28 mouse cellular contexts compared by ENCODE assay signal in the genomic region with DNA sequence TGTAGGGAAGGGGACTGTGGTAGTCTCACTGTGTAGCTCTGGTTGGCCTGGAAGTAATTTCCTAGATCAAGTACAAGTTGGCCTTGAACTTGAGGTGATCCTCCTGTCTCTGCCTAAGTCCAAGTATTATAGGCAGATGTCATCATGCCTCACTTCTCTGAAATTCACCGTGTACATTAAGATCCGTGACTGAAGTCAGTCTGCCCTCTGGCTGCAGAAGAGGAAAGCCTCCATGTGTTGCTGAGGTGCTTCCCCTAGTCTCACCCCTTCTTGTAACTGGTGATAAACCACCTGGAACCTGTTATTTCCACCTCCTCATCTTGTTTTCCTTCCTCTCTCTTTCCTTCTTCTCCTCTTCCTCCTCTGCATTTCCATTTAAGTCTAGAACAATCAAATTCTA. TPM values are rescaled to one million over a fixed set of nuclear protein-coding genes. Genes with fewer than 3 reads are reported as not detected.
A peak's percentile ranks its signal among the peaks of the same experiment; 100 is the strongest.
DNase-seq lines count a peak whose midpoint lies in the region; ATAC-seq and TF ChIP-seq lines count a peak whose summit lies in the region.
"Had no signal": no experiment of that assay in that cellular context is flagged by ENCODE, and none has a peak within 500 bp of the region (broad histone marks: within the 10 kb centered on the region; RNA-seq: fewer than 3 reads in every experiment).

No protein-coding gene starts in this region.

- H3K27ac ChIP-seq in liver, embryonic 14.5 days: no peak overlapping the region
- H3K27ac ChIP-seq in liver, embryonic 12.5 days: no peak overlapping the region
- no peak overlapping the region for H3K27ac ChIP-seq in MEL (ENCODE audit: control insufficient read depth, low read depth, low read length)
- H3K27ac ChIP-seq in forebrain, embryonic 13.5 days: no peak overlapping the region
- H3K27ac ChIP-seq in forebrain, postnatal 0 days (ENCODE audit: low read depth, low read length): no peak overlapping the region
- H3K27ac ChIP-seq: hindbrain, embryonic 14.5 days; kidney, postnatal 0 days; limb, embryonic 15.5 days; midbrain, embryonic 10.5 days; neural tube, embryonic 12.5 days had no signal

- no peak overlapping the region for H3K4me3 ChIP-seq in liver, embryonic 14.5 days (ENCODE audit: insufficient read depth in 1 of 2, low read depth in 2 of 2, low read length in 2 of 2)
- H3K4me3 ChIP-seq in liver, embryonic 12.5 days: no peak overlapping the region
- no peak overlapping the region for H3K4me3 ChIP-seq in MEL (ENCODE audit: control insufficient read depth in 1 of 2, insufficient read depth in 1 of 2, low read depth in 2 of 2, low read length in 2 of 2)
- H3K4me3 ChIP-seq in forebrain, embryonic 13.5 days: no peak overlapping the region
- H3K4me3 ChIP-seq in forebrain, postnatal 0 days (ENCODE audit: low read depth, low read length): no peak overlapping the region
- H3K4me3 ChIP-seq: heart, embryonic 12.5 days; limb, embryonic 15.5 days; midbrain, embryonic 10.5 days; neural tube, embryonic 12.5 days had no signal

- H3K4me1 ChIP-seq in liver, embryonic 14.5 days (replicated peaks; ENCODE audit: control insufficient read depth in 2 of 2, insufficient read depth in 2 of 2, low read length in 1 of 2): no peaks in the 10 kb centered on the region
- H3K4me1 ChIP-seq in liver, embryonic 12.5 days: no peaks in the 10 kb centered on the region
- peaks cover 0 to 11% of the 10 kb centered on the region in 2 experiments; a peak in 3 of 4 replicates for H3K4me1 ChIP-seq in MEL (ENCODE audit: control insufficient read depth in 1 of 2, insufficient read depth in 2 of 2, low read length in 2 of 2)
- no peaks in the 10 kb centered on the region for H3K4me1 ChIP-seq in forebrain, embryonic 13.5 days
- H3K4me1 ChIP-seq in forebrain, postnatal 0 days (ENCODE audit: insufficient read depth): no peaks in the 10 kb centered on the region
- H3K4me1 ChIP-seq: heart, embryonic 12.5 days; limb, embryonic 15.5 days; midbrain, embryonic 10.5 days; neural tube, embryonic 12.5 days had no signal

- no peaks in the 10 kb centered on the region for H3K27me3 ChIP-seq in liver, embryonic 14.5 days (ENCODE audit: control insufficient read depth, insufficient read depth, low read length)
- H3K27me3 ChIP-seq in liver, embryonic 12.5 days (replicated peaks): peaks cover 16% of the 10 kb centered on the region; the same call in 1 of the 2 replicates
- no peaks in the 10 kb centered on the region for H3K27me3 ChIP-seq in MEL (ENCODE audit: control insufficient read depth in 1 of 2, insufficient read depth in 2 of 2, low read length in 2 of 2)
- peaks cover 3% of the 10 kb centered on the region; the same call in 1 of the 2 replicates for H3K27me3 ChIP-seq in forebrain, embryonic 13.5 days
- H3K27me3 ChIP-seq in forebrain, postnatal 0 days (ENCODE audit: insufficient read depth, low read length): no peaks in the 10 kb centered on the region
- H3K27me3 ChIP-seq: neural tube, embryonic 12.5 days had no signal

- H3K4me2 ChIP-seq in liver, embryonic 14.5 days (ENCODE audit: low read depth): no peak overlapping the region
- no peak overlapping the region for H3K4me2 ChIP-seq in liver, embryonic 12.5 days
- H3K4me2 ChIP-seq in forebrain, embryonic 13.5 days: no peak overlapping the region
- H3K4me2 ChIP-seq in forebrain, postnatal 0 days (ENCODE audit: low read depth): no peak overlapping the region
- H3K4me2 ChIP-seq: heart, embryonic 12.5 days; hindbrain, embryonic 14.5 days; limb, embryonic 15.5 days; lung, embryonic 14.5 days; neural tube, embryonic 12.5 days had no signal

- no peaks in the 10 kb centered on the region for H3K9me3 ChIP-seq in liver, embryonic 14.5 days (ENCODE audit: control insufficient read depth, low read length)
- no peaks in the 10 kb centered on the region for H3K9me3 ChIP-seq in liver, embryonic 12.5 days (replicated peaks)
- no peaks in the 10 kb centered on the region for H3K9me3 ChIP-seq in MEL (replicated peaks; ENCODE audit: insufficient read depth, low read length)
- H3K9me3 ChIP-seq in forebrain, embryonic 13.5 days (replicated peaks): no peaks in the 10 kb centered on the region
- no peaks in the 10 kb centered on the region for H3K9me3 ChIP-seq in forebrain, postnatal 0 days (ENCODE audit: low read length)
- H3K9me3 ChIP-seq: G1E; limb, embryonic 15.5 days; midbrain, embryonic 10.5 days had no signal

- peak; percentile 12; the same call in 1 of the 2 replicates for TF ChIP-seq CTCF in liver, embryonic 14.5 days (IDR thresholded peaks at IDR 0.05; ENCODE audit: low read depth)
- TF ChIP-seq CTCF in MEL (IDR thresholded peaks at IDR 0.05 in 2 of 3, conservative IDR thresholded peaks at IDR 0.05 in 1 of 3; ENCODE audit: control insufficient read depth in 1 of 3, insufficient read depth in 1 of 3, low read depth in 2 of 3, low read length in 3 of 3, poor library complexity in 1 of 3, severe bottlenecking in 1 of 3): 0 out of 6 replicates have a peak, but pooled peaks of 1 of the 3 experiments have one; percentile 1
- TF ChIP-seq CTCF in forebrain, postnatal 0 days (IDR thresholded peaks at IDR 0.05; ENCODE audit: low read depth): no peak

- TF ChIP-seq RAD21 in MEL (IDR thresholded peaks at IDR 0.05; ENCODE audit: low read depth, low read length): no peak; the same call in none of the 2 replicates

- no peak overlapping the region for H3K9ac ChIP-seq in liver, embryonic 14.5 days (replicated peaks)
- H3K9ac ChIP-seq in liver, embryonic 12.5 days: no peak overlapping the region
- H3K9ac ChIP-seq in MEL (ENCODE audit: control insufficient read depth, low read depth, low read length, poor library complexity, severe bottlenecking): no peak overlapping the region
- H3K9ac ChIP-seq in forebrain, embryonic 13.5 days: no peak overlapping the region
- no peak overlapping the region for H3K9ac ChIP-seq in forebrain, postnatal 0 days
- H3K9ac ChIP-seq: heart, embryonic 12.5 days; hindbrain, embryonic 14.5 days; limb, embryonic 15.5 days; lung, embryonic 14.5 days; neural tube, embryonic 12.5 days had no signal

- no peaks in the 10 kb centered on the region for H3K36me3 ChIP-seq in liver, embryonic 14.5 days (replicated peaks; ENCODE audit: control insufficient read depth, insufficient read depth, low read depth)
- no peaks in the 10 kb centered on the region for H3K36me3 ChIP-seq in liver, embryonic 12.5 days
- H3K36me3 ChIP-seq in MEL (ENCODE audit: control insufficient read depth in 1 of 2, insufficient read depth in 2 of 2, low read length in 2 of 2): peaks cover 0 to 4% of the 10 kb centered on the region in 2 experiments; a peak in 2 of 4 replicates
- H3K36me3 ChIP-seq in forebrain, embryonic 13.5 days (ENCODE audit: poor library complexity, severe bottlenecking): no peaks in the 10 kb centered on the region
- H3K36me3 ChIP-seq in forebrain, postnatal 0 days (ENCODE audit: insufficient read depth): no peaks in the 10 kb centered on the region
- H3K36me3 ChIP-seq: G1E; heart, embryonic 12.5 days; limb, embryonic 15.5 days; midbrain, embryonic 10.5 days; neural tube, embryonic 12.5 days had no signal

- TF ChIP-seq EP300 in liver, embryonic 14.5 days (IDR thresholded peaks at IDR 0.05; ENCODE audit: low read depth): no peak
- no peak for TF ChIP-seq EP300 in MEL (IDR thresholded peaks at IDR 0.05; ENCODE audit: low read depth in 1 of 2, low read length in 2 of 2)

- 32% methylated on average over 2 of the region's 2 CpGs for WGBS in liver, embryonic 14.5 days (ENCODE audit: insufficient replicate concordance)
- 32% methylated on average over 2 of the region's 2 CpGs for WGBS in liver, embryonic 12.5 days (ENCODE audit: insufficient replicate concordance)
- WGBS in forebrain, embryonic 13.5 days: 46% methylated on average over 2 of the region's 2 CpGs
- 36% methylated on average over 2 of the region's 2 CpGs for WGBS in forebrain, postnatal 0 days

- no peak for TF ChIP-seq POLR2A in MEL (IDR thresholded peaks at IDR 0.05; ENCODE audit: control insufficient read depth in 1 of 2, insufficient read depth in 1 of 2, low read depth in 1 of 2, low read length in 2 of 2, poor library complexity in 1 of 2)

- DNase-seq in liver, embryonic 14.5 days (ENCODE audit: low read depth in 3 of 3, low spot score in 3 of 3): no peak
- DNase-seq in A20 (ENCODE audit: low read depth, low spot score) (peak; percentile 28), MEL (ENCODE audit: low read depth, low spot score) (no peak)
- peak; percentile 81 for DNase-seq in naive thymus-derived CD4-positive, alpha-beta T cell, adult 2 months (ENCODE audit: low read depth)
- no peak for DNase-seq in adrenal gland, postnatal 10 days
- no peak for DNase-seq in forebrain, postnatal 0 days
- DNase-seq: adrenal gland, adult 2 months; cerebellum, postnatal 10 days; heart, postnatal 14 days; kidney, adult 11 months; lung, embryonic 14.5 days; lung, postnatal 4 days; right cerebral cortex, adult 18-20 months had no signal

- no peak for ATAC-seq in liver, embryonic 14.5 days (ENCODE audit: insufficient read depth)
- ATAC-seq in liver, embryonic 12.5 days: no peak
- no peak for ATAC-seq in forebrain, embryonic 13.5 days
- ATAC-seq in forebrain, postnatal 0 days: no peak

- H3K79me2 ChIP-seq in MEL (ENCODE audit: control insufficient read depth, insufficient read depth, low read length, poor library complexity): no peaks in the 10 kb centered on the region

RNA-seq across cellular contexts. Expression of a gene that starts 5.5 kb away (rescaled TPM):
- polyA plus RNA-seq in liver, embryonic 14.5 days (2012; rRNA removed): not detected in 2 replicates
- not detected in 2 replicates for polyA plus RNA-seq in liver, embryonic 14.5 days (2014; fragmentation: Nextera tagmentation; extraction: Ambion mirVana)
- polyA plus RNA-seq in liver, embryonic 12.5 days (2016; fragmentation: Nextera tagmentation; extraction: Ambion mirVana): not detected in 2 replicates
- not detected in 2 replicates for total RNA-seq in MEL (2012; rRNA removed)
- polyA plus RNA-seq in MEL (2012; ENCODE audit: insufficient read depth in 1 of 2, insufficient read length in 2 of 2, low read depth in 1 of 2, low replicate concordance in 2 of 2, missing spikeins in 1 of 2): not detected
- 1 to 10 TPM; 6.7 to 7.3 TPM for total RNA-seq in adrenal gland, postnatal 10 days (2021)
- not detected in 2 replicates for polyA plus RNA-seq in forebrain, embryonic 13.5 days (2015; fragmentation: Nextera tagmentation; extraction: Ambion mirVana)
- not detected in 2 replicates for total RNA-seq in forebrain, postnatal 0 days (2014; rRNA removed)
- 0.19 TPM in 1 of 2 replicates, not detected in the other for polyA plus RNA-seq in forebrain, postnatal 0 days (2015; fragmentation: Nextera tagmentation; extraction: Ambion mirVana)
- total RNA-seq: gastrocnemius, adult 18-20 months; left cerebral cortex, adult 18-20 months; left cerebral cortex, postnatal 36 days had no signal
- polyA plus RNA-seq: G1E; heart, embryonic 12.5 days; lung, embryonic 14.5 days; midbrain, embryonic 10.5 days; neural tube, embryonic 12.5 days had no signal

RNA-seq across cellular contexts. Expression of a gene that starts 24.7 kb away (rescaled TPM):
- polyA plus RNA-seq in liver, embryonic 14.5 days (2012; rRNA removed): 4.4 and 4.9 TPM in 2 replicates
- 3.1 and 4.7 TPM in 2 replicates for polyA plus RNA-seq in liver, embryonic 14.5 days (2014; fragmentation: Nextera tagmentation; extraction: Ambion mirVana)
- 3.9 and 4.9 TPM in 2 replicates for polyA plus RNA-seq in liver, embryonic 12.5 days (2016; fragmentation: Nextera tagmentation; extraction: Ambion mirVana)
- total RNA-seq in MEL (2012; rRNA removed): 0.08 and 0.16 TPM in 2 replicates
- under 1 TPM in 1 of 2 experiments, not detected in 1; 0.39 TPM for polyA plus RNA-seq in MEL (2012; ENCODE audit: insufficient read depth in 1 of 2, insufficient read length in 2 of 2, low read depth in 1 of 2, low replicate concordance in 2 of 2, missing spikeins in 1 of 2)
- 10 to 100 TPM; 15.1 to 16.4 TPM for total RNA-seq in adrenal gland, postnatal 10 days (2021)
- 0.11 TPM in 1 of 2 replicates, not detected in the other for polyA plus RNA-seq in forebrain, embryonic 13.5 days (2015; fragmentation: Nextera tagmentation; extraction: Ambion mirVana)
- total RNA-seq in forebrain, postnatal 0 days (2014; rRNA removed): 2.2 and 4.6 TPM in 2 replicates
- 2.0 and 2.3 TPM in 2 replicates for polyA plus RNA-seq in forebrain, postnatal 0 days (2015; fragmentation: Nextera tagmentation; extraction: Ambion mirVana)
- polyA plus RNA-seq: G1E had no signal

RNA-seq across cellular contexts. Expression of a gene that starts 33.3 kb away (rescaled TPM):
- polyA plus RNA-seq in liver, embryonic 14.5 days (2012; rRNA removed): 0.02 TPM in 1 of 2 replicates, not detected in the other
- polyA plus RNA-seq in liver, embryonic 14.5 days (2014; fragmentation: Nextera tagmentation; extraction: Ambion mirVana): 0.32 TPM in 1 of 2 replicates, not detected in the other
- not detected in 2 replicates for polyA plus RNA-seq in liver, embryonic 12.5 days (2016; fragmentation: Nextera tagmentation; extraction: Ambion mirVana)
- 0.10 TPM in 1 of 2 replicates, not detected in the other for total RNA-seq in MEL (2012; rRNA removed)
- not detected for polyA plus RNA-seq in MEL (2012; ENCODE audit: insufficient read depth in 1 of 2, insufficient read length in 2 of 2, low read depth in 1 of 2, low replicate concordance in 2 of 2, missing spikeins in 1 of 2)
- total RNA-seq in adrenal gland, postnatal 10 days (2021): 1 to 10 TPM; 3.0 to 3.1 TPM
- polyA plus RNA-seq in forebrain, embryonic 13.5 days (2015; fragmentation: Nextera tagmentation; extraction: Ambion mirVana): not detected in 2 replicates
- not detected in 2 replicates for total RNA-seq in forebrain, postnatal 0 days (2014; rRNA removed)
- not detected in 2 replicates for polyA plus RNA-seq in forebrain, postnatal 0 days (2015; fragmentation: Nextera tagmentation; extraction: Ambion mirVana)
- total RNA-seq: G1E; gastrocnemius, adult 18-20 months; layer of hippocampus, adult 8-10 months; left cerebral cortex, adult 18-20 months; left cerebral cortex, postnatal 36 days had no signal
- polyA plus RNA-seq: embryonic facial prominence, embryonic 14.5 days; G1E; heart, embryonic 12.5 days; hindbrain, embryonic 14.5 days; lung, embryonic 14.5 days; midbrain, embryonic 10.5 days; neural tube, embryonic 12.5 days had no signal

RNA-seq across cellular contexts. Expression of a gene that starts 34.6 kb away (rescaled TPM):
- polyA plus RNA-seq in liver, embryonic 14.5 days (2012; rRNA removed): 0.09 and 0.26 TPM in 2 replicates
- polyA plus RNA-seq in liver, embryonic 14.5 days (2014; fragmentation: Nextera tagmentation; extraction: Ambion mirVana): 0.25 and 0.51 TPM in 2 replicates
- polyA plus RNA-seq in liver, embryonic 12.5 days (2016; fragmentation: Nextera tagmentation; extraction: Ambion mirVana): not detected in 2 replicates
- total RNA-seq in MEL (2012; rRNA removed): 0.35 and 0.42 TPM in 2 replicates
- under 1 TPM in 1 of 2 experiments, not detected in 1; 0.47 TPM for polyA plus RNA-seq in MEL (2012; ENCODE audit: insufficient read depth in 1 of 2, insufficient read length in 2 of 2, low read depth in 1 of 2, low replicate concordance in 2 of 2, missing spikeins in 1 of 2)
- total RNA-seq in adrenal gland, postnatal 10 days (2021): 1 to 10 TPM; 4.6 to 5.0 TPM
- not detected in 2 replicates for polyA plus RNA-seq in forebrain, embryonic 13.5 days (2015; fragmentation: Nextera tagmentation; extraction: Ambion mirVana)
- total RNA-seq in forebrain, postnatal 0 days (2014; rRNA removed): not detected in 2 replicates
- not detected in 2 replicates for polyA plus RNA-seq in forebrain, postnatal 0 days (2015; fragmentation: Nextera tagmentation; extraction: Ambion mirVana)
- total RNA-seq: gastrocnemius, adult 18-20 months; left cerebral cortex, adult 18-20 months; left cerebral cortex, postnatal 36 days had no signal
- polyA plus RNA-seq: adrenal gland, adult 2 months; heart, embryonic 12.5 days; hindbrain, embryonic 14.5 days; kidney, postnatal 0 days; midbrain, embryonic 10.5 days; testis, adult 2 months had no signal

RNA-seq across cellular contexts. Expression of a gene that starts 40.1 kb away (rescaled TPM):
- polyA plus RNA-seq in liver, embryonic 14.5 days (2012; rRNA removed): 0.33 and 0.44 TPM in 2 replicates
- 0.51 and 1.0 TPM in 2 replicates for polyA plus RNA-seq in liver, embryonic 14.5 days (2014; fragmentation: Nextera tagmentation; extraction: Ambion mirVana)
- polyA plus RNA-seq in liver, embryonic 12.5 days (2016; fragmentation: Nextera tagmentation; extraction: Ambion mirVana): 0.63 and 1.1 TPM in 2 replicates
- total RNA-seq in MEL (2012; rRNA removed): not detected in 2 replicates
- not detected for polyA plus RNA-seq in MEL (2012; ENCODE audit: insufficient read depth in 1 of 2, insufficient read length in 2 of 2, low read depth in 1 of 2, low replicate concordance in 2 of 2, missing spikeins in 1 of 2)
- total RNA-seq in adrenal gland, postnatal 10 days (2021): 1 to 10 TPM; 2.9 to 4.4 TPM
- polyA plus RNA-seq in forebrain, embryonic 13.5 days (2015; fragmentation: Nextera tagmentation; extraction: Ambion mirVana): 1.3 and 1.9 TPM in 2 replicates
- total RNA-seq in forebrain, postnatal 0 days (2014; rRNA removed): 1.8 and 3.7 TPM in 2 replicates
- 0.62 and 1.1 TPM in 2 replicates for polyA plus RNA-seq in forebrain, postnatal 0 days (2015; fragmentation: Nextera tagmentation; extraction: Ambion mirVana)

Comparison
In these comparisons a context has a peak if more than half of its experiments do, and no peak if none do; other contexts are left out.
1. DNase-seq: peak in A20 (single experiment) and naive thymus-derived CD4-positive, alpha-beta T cell, adult 2 months (single experiment); none in liver, embryonic 14.5 days (0 of 3), MEL (single experiment), adrenal gland, postnatal 10 days (single experiment) and forebrain, postnatal 0 days (single experiment).